Mouse (Mus musculus) lung, postnatal 0 days (tissue): ENCODE data around the gene Rnf144a.

Source experiments
- CTCF ChIP-seq: IDR thresholded peaks from 2 replicates; pipeline ENCODE4 v1.5.1; 2016; ENCODE audit warnings: antibody characterized with exemption, mild to moderate bottlenecking
- EP300 ChIP-seq: IDR thresholded peaks from 2 replicates; pipeline ENCODE4 v1.6.1; 2016; ENCODE audit warnings: antibody characterized with exemption, mild to moderate bottlenecking, control low read depth

- no peak for TF ChIP-seq CTCF
- TF ChIP-seq EP300: no peak
Measured at GRCm38 (mm10) chr12:26333678-26334077, 81.4 kb downstream of the Rnf144a start.
